Mouse (Mus musculus) CH12.LX (cell line): ENCODE results near the gene Ubash3a. TPM values are rescaled to one million over a fixed set of nuclear protein-coding genes. Genes with fewer than 3 reads are reported as not detected.
A peak's percentile ranks its signal among the peaks of the same experiment; 100 is the strongest.
"Not testable (repeated sequence)": the region's sequence is repeated elsewhere in the genome, so short reads cannot be mapped to it uniquely, and the experiment has no call there.

Experiments
- DNase-seq: peaks from one replicate; pipeline ENCODE4 v3.0.0-alpha.2; 2013; ENCODE audit errors: extremely low read depth
- H3K27ac ChIP-seq: 2 replicates; pipeline ENCODE4 v1.5.1; 2012; ENCODE audit warnings: low read depth, mild to moderate bottlenecking, control low read depth, moderate library complexity; ENCODE audit not compliant: insufficient read depth
- H3K27me3 ChIP-seq: replicated peaks from 2 replicates; pipeline ENCODE3; 2012; ENCODE audit warnings: inconsistent platforms
- H3K36me3 ChIP-seq, 2 experiments: replicated peaks in 1 of 2; 2 replicates each; pipeline versions ENCODE3 to v1.6.1; 2012; ENCODE audit warnings: inconsistent platforms in 1 of 2, low read length in 1 of 2, mild to moderate bottlenecking in 1 of 2, mixed read lengths in 1 of 2, moderate library complexity in 1 of 2; ENCODE audit not compliant: control insufficient read depth in 1 of 2, insufficient read depth in 1 of 2
- H3K4me1 ChIP-seq, 2 experiments: 2 replicates each; pipeline ENCODE4 v1.6.1; 2012; ENCODE audit warnings: inconsistent platforms in 1 of 2, moderate library complexity in 1 of 2; ENCODE audit not compliant: insufficient read depth in 2 of 2, control insufficient read depth in 1 of 2
- H3K4me2 ChIP-seq: 2 replicates; pipeline ENCODE4 v1.6.1; 2012; ENCODE audit warnings: low read depth, mild to moderate bottlenecking, control low read depth; ENCODE audit not compliant: poor library complexity, insufficient read depth, severe bottlenecking
- H3K4me3 ChIP-seq, 3 experiments: fragments of 150-350 bp in 1 of 3; sonication (generic) in 1 of 3; replicated peaks in 1 of 3; 2 replicates each; pipeline versions ENCODE3 to v1.5.1; 2011 to 2012; ENCODE audit warnings: low read depth in 2 of 3, low read length in 2 of 3, mild to moderate bottlenecking in 2 of 3, moderate library complexity in 2 of 3, control low read depth in 1 of 3, improper control_type of control experiment in 1 of 3, inconsistent platforms in 1 of 3, mixed read lengths in 1 of 3; ENCODE audit not compliant: poor library complexity in 1 of 3
- H3K79me2 ChIP-seq: replicated peaks from 2 replicates; pipeline ENCODE4 v1.6.1; 2012; ENCODE audit warnings: mild to moderate bottlenecking, moderate library complexity; ENCODE audit not compliant: control insufficient read depth, poor library complexity, insufficient read depth, severe bottlenecking; ENCODE audit errors: extremely low read depth
- H3K9ac ChIP-seq: 2 replicates; pipeline ENCODE4 v1.6.1; 2012; ENCODE audit warnings: low read depth, mild to moderate bottlenecking, control low read depth, moderate library complexity; ENCODE audit not compliant: insufficient read depth
- H3K9me3 ChIP-seq: replicated peaks from 2 replicates; pipeline ENCODE3; 2012; ENCODE audit warnings: low read length, inconsistent platforms, mixed read lengths
- CTCF ChIP-seq, 2 experiments: IDR thresholded peaks in 1 of 2; conservative IDR thresholded peaks in 1 of 2; 2 replicates each; pipeline ENCODE4 v1.5.1; 2011 to 2012; ENCODE audit warnings: low read depth in 2 of 2, low read length in 2 of 2, improper control_type of control experiment in 1 of 2, inconsistent platforms in 1 of 2, mild to moderate bottlenecking in 1 of 2, moderate library complexity in 1 of 2
- KAT2A ChIP-seq: IDR thresholded peaks from 2 replicates; pipeline ENCODE4 v1.6.1; 2012; ENCODE audit warnings: low read length, improper control_type of control experiment, inconsistent platforms; ENCODE audit not compliant: insufficient replicate concordance
- MEF2A ChIP-seq: IDR thresholded peaks from 2 replicates; pipeline ENCODE4 v1.6.1; 2014; ENCODE audit warnings: low read depth, mild to moderate bottlenecking, inconsistent platforms, low read length, improper control_type of control experiment, borderline replicate concordance
- MXI1 ChIP-seq: IDR thresholded peaks from 2 replicates; pipeline ENCODE4 v1.6.1; 2011; ENCODE audit warnings: mild to moderate bottlenecking, low read depth, low read length, improper control_type of control experiment
- POLR2A ChIP-seq: IDR thresholded peaks from 2 replicates; pipeline ENCODE4 v1.6.1; 2011; ENCODE audit warnings: low read depth, mild to moderate bottlenecking, improper control_type of control experiment, low read length
- RAD21 ChIP-seq: IDR thresholded peaks from 2 replicates; pipeline ENCODE4 v1.6.1; 2011; ENCODE audit warnings: low read depth, mild to moderate bottlenecking, low read length, improper control_type of control experiment, moderate library complexity
- SMC3 ChIP-seq: IDR thresholded peaks from 2 replicates; pipeline ENCODE4 v1.6.1; 2011; ENCODE audit warnings: low read depth, low read length, improper control_type of control experiment
- ZMIZ1 ChIP-seq: IDR thresholded peaks from 2 replicates; pipeline ENCODE4 v1.6.1; 2012; ENCODE audit warnings: low read depth, mild to moderate bottlenecking, inconsistent platforms, low read length, improper control_type of control experiment
- dilution Hi-C: fragments of 300-500 bp; cut with MboI; formaldehyde crosslinking; loops from 2 replicates; pipeline ENCODE4 v1.14.3; 2020; ENCODE audit warnings: low sequenced_read_pairs; ENCODE audit not compliant: extremely low pct_unique_long_range_greater_than_20kb, extremely low pct_ligation_motif_present
- in situ Hi-C: fragments of 300-500 bp; cut with MboI; formaldehyde crosslinking; loops from 3 replicates; pipeline ENCODE4 v1.14.3; 2019; ENCODE audit warnings: low sequenced_read_pairs, low pct_ligation_motif_present, low pct_unique_long_range_greater_than_20kb, mixed read lengths
- polyA plus RNA-seq: library from polyadenylated mRNA; unstranded; fragments of >175 nt; gene quantifications from 2 replicates; pipeline ENCODE4 v1.2.1, GENCODE M21; 2012; ENCODE audit warnings: low read depth; ENCODE audit not compliant: insufficient read length
- total RNA-seq, 2 experiments: library from RNA; depleted of rRNA; stranded (reverse); fragments of 300-350 nt in 1 of 2; fragments of >200 nt in 1 of 2; gene quantifications; 2 replicates each; pipeline ENCODE4 v1.2.3; 2012 to 2014

The Ubash3a gene
- total and polyA plus RNA-seq, 3 experiments = 0.08 to 0.17 TPM; not detected in 1

- Histone ChIP-seq H3K27me3 (peaks cover 16% of the 10 kb centered on the region), H3K4me3 (no peak overlapping the region), H3K36me3 (no peaks in the 10 kb centered on the region), H3K27ac (no peak overlapping the region), H3K9me3 (peaks cover 2% of the 10 kb centered on the region), H3K9ac (no peak overlapping the region), H3K79me2 (no peaks in the 10 kb centered on the region)
- no peak for DNase-seq
- in situ Hi-C loops = no loop called here
- dilution Hi-C loops = no loop called here
- no peak for TF ChIP-seq MXI1
- TF ChIP-seq ZMIZ1 = no peak
- no peak for TF ChIP-seq POLR2A
- no peak for TF ChIP-seq CTCF (conservative IDR thresholded peaks at IDR 0.05 in 1 of 2, IDR thresholded peaks at IDR 0.05 in 1 of 2; ENCODE audit: low read depth in 2 of 2, low read length in 2 of 2)
- TF ChIP-seq, all 38 proteins: peak for 0
- H3K4me2 ChIP-seq = no peak overlapping the region
- peaks cover 3 to 17% of the 10 kb centered on the region in 2 experiments; a peak in 3 of 4 replicates for H3K4me1 ChIP-seq
Measured at GRCm38 (mm10) chr17:31270246-31270645, 62.6 kb downstream of the Ubash3a start.

DNA sequence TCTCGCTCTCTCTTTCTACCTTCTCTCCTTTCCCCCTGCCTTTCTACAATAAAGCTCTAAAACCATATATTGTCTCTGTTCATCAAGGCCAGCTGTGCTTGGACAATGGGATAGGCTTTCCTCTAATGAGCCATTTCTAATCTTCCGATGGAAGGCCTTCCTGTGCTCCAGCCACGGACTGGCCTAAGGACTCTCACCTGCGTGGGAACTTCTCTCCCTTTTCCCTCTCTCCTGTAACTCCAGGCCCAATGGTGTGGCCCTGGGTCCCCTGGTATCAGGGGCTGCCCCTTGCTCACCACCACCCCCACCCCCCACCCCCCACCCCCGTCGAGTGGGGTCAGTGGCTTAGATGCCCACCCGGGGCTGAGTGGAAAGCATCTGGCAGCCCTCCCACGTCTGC, 63.1 kb downstream of the Ubash3a start:
- H3K4me2 ChIP-seq, H3K9ac ChIP-seq, DNase-seq, H3K36me3 ChIP-seq, H3K27ac ChIP-seq, in situ Hi-C loops, dilution Hi-C loops, H3K9me3 ChIP-seq, H3K4me3 ChIP-seq, H3K79me2 ChIP-seq: not testable (repeated sequence)
- peaks cover 5 to 12% of the 10 kb centered on the region in 2 experiments; a peak in 3 of 4 replicates for H3K4me1 ChIP-seq
- H3K27me3 ChIP-seq = peaks cover 16% of the 10 kb centered on the region

GRCm38 (mm10) chr17:31271136-31271851, 63.6 kb downstream of the Ubash3a start:
- in situ Hi-C loops (no loop called here), dilution Hi-C loops (no loop called here)
- H3K27ac ChIP-seq = no peak overlapping the region
- H3K79me2 ChIP-seq = no peaks in the 10 kb centered on the region
- no peak overlapping the region for H3K4me2 ChIP-seq
- peaks cover 5 to 7% of the 10 kb centered on the region in 2 experiments; a peak in 3 of 4 replicates for H3K4me1 ChIP-seq
- H3K36me3 ChIP-seq = no peaks in the 10 kb centered on the region
- peaks cover 16% of the 10 kb centered on the region for H3K27me3 ChIP-seq
- no peak overlapping the region for H3K4me3 ChIP-seq
- TF ChIP-seq MEF2A (no peak), RAD21 (peak; percentile 18), CTCF (conservative IDR thresholded peaks at IDR 0.05 in 1 of 2, IDR thresholded peaks at IDR 0.05 in 1 of 2; ENCODE audit: low read depth in 2 of 2, low read length in 2 of 2) (peak in 1 of 2 experiments; percentile 18; a peak in 2 of 4 replicates), KAT2A (no peak), SMC3 (peak; percentile 8; the same call in 1 of the 2 replicates)
- no peak overlapping the region for H3K9ac ChIP-seq
- no peak for DNase-seq
- peaks cover 2% of the 10 kb centered on the region for H3K9me3 ChIP-seq
